Mouse (Mus musculus) liver, embryonic 14.5 days (tissue): Measurements from ENCODE around the gene Ascl1. TPM values are rescaled to one million over a fixed set of nuclear protein-coding genes. Genes with fewer than 3 reads are reported as not detected.

Experiments
- ATAC-seq: fragments of 200-750 bp; cut with Nextera tagmentation; 2 replicates; pipeline ENCODE4 v1.8.0; 2017; ENCODE audit warnings: moderate number of reproducible peaks, mild to moderate bottlenecking, moderate library complexity; ENCODE audit not compliant: insufficient read depth
- DNase-seq, 3 experiments: peaks; one replicate each; pipeline ENCODE4 v3.0.0-alpha.2; 2012 to 2013; ENCODE audit warnings: low read depth in 3 of 3, low spot score in 3 of 3
- H3K27ac ChIP-seq: fragments of 300-500 bp; sonication (generic); 2 replicates; pipeline ENCODE4 v1.5.1; 2014; ENCODE audit warnings: moderate library complexity, mild to moderate bottlenecking, control low read depth, inconsistent platforms
- H3K27me3 ChIP-seq: fragments of 300-500 bp; sonication (generic); 2 replicates; pipeline ENCODE4 v1.6.1; 2014; ENCODE audit warnings: mild to moderate bottlenecking, low read length, moderate library complexity; ENCODE audit not compliant: control insufficient read depth, insufficient read depth
- H3K36me3 ChIP-seq: fragments of 300-500 bp; sonication (generic); replicated peaks from 2 replicates; pipeline ENCODE4 v1.6.1; 2014; ENCODE audit warnings: low read depth; ENCODE audit not compliant: control insufficient read depth, insufficient read depth
- H3K4me1 ChIP-seq, 2 experiments: fragments of 200-500 bp in 1 of 2; fragments of 300-500 bp in 1 of 2; sonication (generic) in 1 of 2; replicated peaks; 2 replicates each; pipeline ENCODE4 v1.6.1; 2012 to 2014; ENCODE audit warnings: antibody characterized with exemption in 1 of 2, inconsistent platforms in 1 of 2, low read length in 1 of 2; ENCODE audit not compliant: control insufficient read depth in 2 of 2, insufficient read depth in 2 of 2
- H3K4me2 ChIP-seq: fragments of 300-500 bp; sonication (generic); 2 replicates; pipeline ENCODE4 v1.6.1; 2014; ENCODE audit warnings: low read depth, mild to moderate bottlenecking, control low read depth, moderate library complexity
- H3K4me3 ChIP-seq, 2 experiments: fragments of 200-500 bp in 1 of 2; fragments of 300-500 bp in 1 of 2; sonication (generic) in 1 of 2; 2 replicates each; pipeline ENCODE4 v1.5.1; 2012 to 2014; ENCODE audit warnings: low read depth in 2 of 2, low read length in 2 of 2, mild to moderate bottlenecking in 2 of 2, control low read depth in 1 of 2, inconsistent platforms in 1 of 2, moderate library complexity in 1 of 2; ENCODE audit not compliant: insufficient read depth in 1 of 2
- H3K9ac ChIP-seq: fragments of 300-500 bp; sonication (generic); replicated peaks from 2 replicates; pipeline ENCODE4 v1.6.1; 2014; ENCODE audit warnings: mild to moderate bottlenecking, control low read depth, moderate library complexity
- H3K9me3 ChIP-seq: fragments of 300-500 bp; sonication (generic); 2 replicates; pipeline ENCODE4 v1.6.1; 2016; ENCODE audit warnings: low read length, mixed read lengths; ENCODE audit not compliant: control insufficient read depth
- CTCF ChIP-seq: IDR thresholded peaks from 2 replicates; pipeline ENCODE4 v1.5.1; 2016; ENCODE audit warnings: antibody characterized with exemption, low read depth, control low read depth
- EP300 ChIP-seq: IDR thresholded peaks from 2 replicates; pipeline ENCODE4 v1.6.1; 2016; ENCODE audit warnings: antibody characterized with exemption, low read depth
- whole genome bisulfite sequencing: fragments of 180-500 bp; shearing (Covaris S2); extraction: QIAGEN DNeasy Blood & Tissue Kit; methylation state at CpG from one replicate; pipeline ENCODE4 v1.1.7; 2014; ENCODE audit not compliant: insufficient replicate concordance; 5-methylcytosine and 5-hydroxymethylcytosine counted together
- polyA plus RNA-seq, 2 experiments: library from polyadenylated mRNA; depleted of rRNA in 1 of 2; stranded (reverse) in 1 of 2; unstranded in 1 of 2; fragments of >200 nt; fragmentation: Nextera tagmentation in 1 of 2; extraction: Ambion mirVana in 1 of 2; gene quantifications; 2 replicates each; pipeline versions ENCODE4 v1.2.1 to v1.2.3; 2012 to 2014

Gene Ascl1
- polyA plus RNA-seq, 2 experiments: 0.03 TPM; not detected in 1

DNA sequence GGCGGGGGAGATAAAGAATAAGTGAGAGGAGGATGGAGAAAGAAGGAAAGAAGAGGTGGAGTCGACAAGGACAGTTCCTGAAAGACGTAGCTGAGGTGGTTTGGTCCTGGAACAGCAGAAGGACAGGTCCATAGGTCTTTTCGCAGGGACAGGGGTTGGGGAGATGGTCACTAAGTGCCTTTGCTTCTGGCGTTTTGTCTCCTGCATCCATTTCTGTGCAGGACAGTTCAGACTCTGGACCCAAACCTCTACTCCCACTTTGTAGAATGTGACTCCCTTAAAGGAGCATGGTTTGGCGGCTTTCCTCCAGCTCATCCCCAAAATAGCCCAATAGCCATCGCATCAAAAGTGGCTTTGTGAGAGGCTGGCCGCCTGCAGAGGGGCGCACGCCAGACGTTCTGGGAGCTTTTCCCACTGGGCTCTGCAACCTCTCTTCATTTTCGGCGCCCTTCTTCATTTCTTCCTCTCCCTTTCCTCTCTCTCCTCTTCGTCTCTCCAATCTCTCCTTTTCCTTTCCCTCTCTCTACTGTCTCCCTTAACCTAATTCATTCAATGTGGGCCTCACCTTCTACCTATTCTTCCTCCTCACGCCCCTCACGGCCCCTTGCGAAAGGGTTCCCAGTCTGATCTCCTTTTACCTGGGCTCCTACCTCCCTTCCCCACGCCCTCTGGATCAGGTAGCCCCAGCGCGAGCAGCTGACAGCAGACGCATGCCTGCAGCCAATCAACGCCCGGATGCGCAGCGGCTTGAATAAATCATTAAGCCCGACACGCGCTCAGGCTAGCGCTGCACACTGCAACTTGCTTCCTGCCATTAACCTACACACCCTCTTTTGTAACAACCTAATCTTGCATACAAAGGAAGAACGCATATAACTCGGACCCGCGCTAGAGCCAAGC is 7.5 kb downstream of the Ascl1 start:
- H3K27ac ChIP-seq: no peak overlapping the region
- no peak for ATAC-seq

DNA sequence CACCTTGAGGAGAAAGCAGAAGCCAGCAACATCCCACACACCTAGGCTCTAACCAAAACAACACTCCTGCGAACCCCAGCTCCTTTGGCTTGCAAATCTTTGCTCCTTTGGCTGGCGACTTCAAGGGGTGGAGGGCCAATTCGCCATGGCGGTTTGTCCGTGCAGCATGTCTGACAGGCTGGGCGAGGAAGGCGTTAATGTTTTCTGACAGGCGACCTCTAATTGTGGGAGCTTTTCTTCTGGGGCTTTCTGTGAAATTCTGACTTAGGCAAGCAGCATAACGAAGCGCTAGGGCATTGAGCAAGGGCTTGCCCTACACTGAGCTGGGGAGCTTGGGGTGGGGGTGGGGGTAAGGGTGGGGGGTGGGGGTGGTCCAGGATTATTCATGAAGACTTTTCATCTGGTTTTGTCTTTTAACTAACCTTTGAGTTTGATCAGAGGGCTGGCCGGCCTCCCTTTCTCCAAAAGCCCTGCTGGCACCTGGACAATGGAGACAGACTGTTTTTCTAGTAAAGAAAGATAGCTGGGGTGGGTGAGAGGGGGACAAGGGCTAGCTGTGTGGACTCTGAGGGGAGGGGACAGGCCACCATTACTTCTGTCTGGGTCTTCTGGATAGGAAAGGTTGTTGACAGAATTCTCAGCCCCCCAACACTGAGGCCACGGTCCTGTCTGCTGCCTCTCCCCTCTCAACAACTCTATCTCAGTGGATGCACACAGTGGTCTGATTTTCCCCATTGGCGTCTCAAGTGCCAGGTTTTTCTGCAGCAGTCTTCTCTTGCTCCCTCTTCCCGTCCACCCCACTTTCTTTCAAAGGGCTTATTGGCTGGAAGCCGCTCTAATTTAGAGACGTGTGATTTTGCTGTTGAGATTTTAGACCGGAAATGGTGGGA is 8.4 kb downstream of the Ascl1 start:
- no peaks in the 10 kb centered on the region for H3K4me1 ChIP-seq
- WGBS: 2% methylated on average over 17 of the region's 17 CpGs
- TF ChIP-seq CTCF (no peak), EP300 (no peak)

More for the DNA sequence above, 7.5 kb downstream of the Ascl1 start:
- no peak for TF ChIP-seq CTCF
- no peak for TF ChIP-seq EP300
- no peak for DNase-seq
- no peak overlapping the region for H3K4me3 ChIP-seq
- no peak overlapping the region for H3K4me2 ChIP-seq
- 3% methylated on average over 33 of the region's 33 CpGs for WGBS
- peaks cover 45% of the 10 kb centered on the region for H3K27me3 ChIP-seq
- H3K9me3 ChIP-seq: no peaks in the 10 kb centered on the region
- H3K4me1 ChIP-seq: no peaks in the 10 kb centered on the region
- H3K36me3 ChIP-seq: no peaks in the 10 kb centered on the region
- H3K9ac ChIP-seq: no peak overlapping the region

DNA sequence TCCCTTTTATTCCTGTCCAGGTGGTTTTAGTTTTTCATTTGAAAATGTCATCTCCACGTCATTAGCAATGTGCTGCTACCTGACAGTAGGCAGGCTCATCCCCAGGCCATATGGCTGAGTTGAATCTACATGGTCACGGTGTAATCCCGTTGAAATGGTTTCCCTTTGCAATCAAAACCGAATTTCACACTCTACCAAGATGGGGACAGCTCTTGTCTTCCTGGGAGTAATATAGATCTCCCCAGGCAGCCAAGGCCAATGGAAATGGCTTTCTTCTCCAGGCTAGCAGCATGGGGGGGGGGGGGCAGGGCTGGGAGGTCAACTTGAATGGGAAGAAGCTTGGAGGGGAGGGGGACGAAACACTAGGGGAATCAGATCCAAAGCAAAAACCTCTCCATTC is 15.6 kb downstream of the Ascl1 start:
- WGBS: 33% methylated on average over 5 of the region's 5 CpGs
- ATAC-seq (no peak), DNase-seq (no peak)
- H3K36me3 ChIP-seq: no peaks in the 10 kb centered on the region
- no peak overlapping the region for H3K4me3 ChIP-seq
- H3K9me3 ChIP-seq: no peaks in the 10 kb centered on the region
- no peak overlapping the region for H3K9ac ChIP-seq
- H3K4me1 ChIP-seq: no peaks in the 10 kb centered on the region
- no peak overlapping the region for H3K27ac ChIP-seq
- no peaks in the 10 kb centered on the region for H3K27me3 ChIP-seq
- no peak overlapping the region for H3K4me2 ChIP-seq
- TF ChIP-seq EP300 (no peak), CTCF (no peak)

More for the DNA sequence above, 8.4 kb downstream of the Ascl1 start:
- H3K4me3 ChIP-seq: no peak overlapping the region
- no peak overlapping the region for H3K4me2 ChIP-seq
- ATAC-seq (no peak), DNase-seq (no peak)
- no peaks in the 10 kb centered on the region for H3K36me3 ChIP-seq
- no peaks in the 10 kb centered on the region for H3K9me3 ChIP-seq
- H3K9ac ChIP-seq: no peak overlapping the region
- no peak overlapping the region for H3K27ac ChIP-seq
- H3K27me3 ChIP-seq: peaks cover 37% of the 10 kb centered on the region

DNA sequence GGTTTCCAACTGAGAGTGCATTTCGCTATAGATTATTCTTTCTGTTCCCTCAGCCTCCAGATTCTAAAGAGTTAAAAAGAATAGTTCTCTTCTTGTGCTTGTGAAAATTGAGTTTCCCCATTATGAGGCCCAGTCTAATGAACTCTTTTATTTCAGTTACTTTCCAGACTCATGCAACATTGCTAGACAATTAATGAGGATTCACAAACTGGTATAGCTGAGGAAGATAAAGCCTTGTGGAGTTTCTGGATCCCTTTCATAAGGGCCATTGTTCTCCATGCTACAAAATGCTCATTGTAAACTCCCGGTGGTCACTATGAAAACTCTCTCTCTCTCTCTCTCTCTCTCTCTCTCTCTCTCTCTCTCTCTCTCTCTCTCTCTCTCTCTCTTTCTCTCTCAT is 18.5 kb downstream of the Ascl1 start:
- no peak overlapping the region for H3K4me3 ChIP-seq
- H3K27me3 ChIP-seq: no peaks in the 10 kb centered on the region
- no peak overlapping the region for H3K4me2 ChIP-seq
- TF ChIP-seq EP300 (no peak), CTCF (no peak)
- ATAC-seq (no peak), DNase-seq (no peak)
- WGBS: 56% methylated on average over 2 of the region's 2 CpGs
- no peaks in the 10 kb centered on the region for H3K9me3 ChIP-seq
- no peaks in the 10 kb centered on the region for H3K4me1 ChIP-seq
- H3K36me3 ChIP-seq: no peaks in the 10 kb centered on the region
- H3K27ac ChIP-seq: no peak overlapping the region
- H3K9ac ChIP-seq: no peak overlapping the region
